Mouse (Mus musculus) gastrocnemius, postnatal 36 days (tissue): ENCODE results near the gene Pdlim7. TPM values are rescaled to one million over a fixed set of nuclear protein-coding genes. Genes with fewer than 3 reads are reported as not detected.

Experiments
- DNase-seq, 2 experiments: peaks; one replicate each; pipeline ENCODE4 v3.0.0; 2022
- intact Hi-C: fragments of 180-260 bp; cut with DNase I; formaldehyde crosslinking; loops from one replicate; pipeline ENCODE4 v1.15.1; 2025
- total RNA-seq, 2 experiments: library from RNA; stranded (reverse); gene quantifications; 2 replicates each; pipeline ENCODE4 v1.2.3; 2021

Pdlim7 gene
- total RNA-seq, 2 experiments from 2014 or later = 605 to 719 TPM

DNA sequence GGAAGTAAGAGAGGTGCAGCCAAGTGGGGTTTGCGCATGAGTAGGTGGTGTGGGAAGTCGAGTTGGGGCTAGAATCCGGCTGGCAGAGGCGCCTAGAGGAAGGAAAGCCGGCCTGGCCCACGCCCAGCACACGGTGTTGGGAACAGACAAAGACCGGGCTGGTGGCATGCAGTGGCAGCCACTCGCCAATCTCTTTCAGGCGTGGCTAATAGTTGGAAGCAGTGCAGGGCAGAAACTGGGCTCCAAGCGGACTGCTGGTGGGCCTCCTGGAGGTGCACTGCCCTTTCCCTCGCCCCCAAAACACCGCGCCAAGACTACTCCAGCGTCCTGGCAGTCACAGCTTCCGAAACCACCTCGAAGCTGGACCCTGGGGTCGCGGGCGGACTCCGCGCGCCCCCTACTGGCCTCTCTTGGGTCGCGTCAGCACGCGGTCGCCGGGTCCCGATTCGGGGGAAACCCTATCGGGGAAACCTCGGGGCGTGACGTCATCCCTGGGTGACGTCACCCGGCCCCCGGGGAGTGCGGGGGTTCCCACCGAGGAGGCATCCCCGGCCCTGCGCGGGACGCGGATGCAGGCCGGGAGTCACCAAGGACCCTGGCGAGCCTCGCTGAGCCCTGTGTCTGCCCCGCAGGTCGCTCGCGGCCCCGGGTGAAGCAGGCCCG is 42.2 kb downstream of the Pdlim7 start:
- intact Hi-C loops = no loop called here
- DNase-seq = peak; percentile 81 to 84

DNA sequence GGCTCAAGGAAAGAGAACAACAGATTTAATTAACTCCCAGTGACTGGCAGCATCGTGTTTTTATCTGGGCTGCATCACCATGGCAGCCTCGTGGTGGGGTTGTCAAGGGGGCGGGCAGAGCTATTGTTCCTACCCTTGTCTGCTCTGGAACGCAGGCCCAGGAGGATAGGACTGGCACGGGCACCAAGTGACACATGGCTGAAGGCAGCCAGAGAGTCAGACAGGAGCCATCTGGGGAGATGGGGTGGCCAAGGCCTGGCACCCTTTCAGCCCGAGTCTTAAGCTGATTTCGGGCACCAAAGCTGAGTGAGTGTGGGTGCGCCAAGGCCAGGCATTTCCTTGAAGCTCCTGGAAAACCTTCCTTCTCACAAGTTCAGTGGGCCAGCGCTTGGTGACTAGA is 43.1 kb downstream of the Pdlim7 start:
- intact Hi-C loops = no loop called here
- DNase-seq = no peak

DNA sequence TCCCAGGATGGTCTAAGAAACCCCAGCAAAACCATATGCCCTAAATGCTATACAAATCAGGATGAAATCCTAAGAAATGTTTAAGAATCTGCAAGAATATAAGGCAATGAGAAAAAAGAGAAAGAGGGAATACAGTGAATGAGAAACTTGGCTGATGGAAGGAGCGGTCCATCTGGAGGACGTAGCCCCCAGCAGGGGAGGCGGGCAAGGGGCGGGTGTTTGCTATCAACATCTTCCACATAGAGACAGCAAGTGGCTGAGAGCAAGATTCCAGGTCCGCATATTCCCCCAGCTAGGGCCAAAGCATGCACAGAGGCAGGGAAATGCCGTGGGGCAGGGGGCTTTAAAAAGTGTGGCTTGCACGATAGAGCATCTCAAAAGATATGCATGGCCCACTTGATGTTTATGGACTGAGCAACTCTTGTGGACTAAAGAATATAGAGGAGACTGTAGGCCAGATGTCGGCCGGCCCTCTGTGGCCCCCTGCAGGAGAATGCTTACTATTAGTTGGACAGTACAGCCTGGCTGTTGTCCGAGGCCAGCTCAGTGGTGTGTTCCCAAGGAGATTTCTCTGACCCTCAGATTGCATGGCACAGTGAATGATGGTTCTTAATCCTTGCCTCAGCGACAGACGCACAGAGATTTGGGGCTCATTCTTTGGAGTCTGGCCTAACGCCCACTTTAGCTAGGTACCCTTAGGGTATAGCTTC is 44.5 kb downstream of the Pdlim7 start:
- intact Hi-C loops = loop anchor here (1.0 kb wide), 1 partner anchor 49 kb away; no protein-coding TSS in a partner anchor
- DNase-seq = no peak

DNA sequence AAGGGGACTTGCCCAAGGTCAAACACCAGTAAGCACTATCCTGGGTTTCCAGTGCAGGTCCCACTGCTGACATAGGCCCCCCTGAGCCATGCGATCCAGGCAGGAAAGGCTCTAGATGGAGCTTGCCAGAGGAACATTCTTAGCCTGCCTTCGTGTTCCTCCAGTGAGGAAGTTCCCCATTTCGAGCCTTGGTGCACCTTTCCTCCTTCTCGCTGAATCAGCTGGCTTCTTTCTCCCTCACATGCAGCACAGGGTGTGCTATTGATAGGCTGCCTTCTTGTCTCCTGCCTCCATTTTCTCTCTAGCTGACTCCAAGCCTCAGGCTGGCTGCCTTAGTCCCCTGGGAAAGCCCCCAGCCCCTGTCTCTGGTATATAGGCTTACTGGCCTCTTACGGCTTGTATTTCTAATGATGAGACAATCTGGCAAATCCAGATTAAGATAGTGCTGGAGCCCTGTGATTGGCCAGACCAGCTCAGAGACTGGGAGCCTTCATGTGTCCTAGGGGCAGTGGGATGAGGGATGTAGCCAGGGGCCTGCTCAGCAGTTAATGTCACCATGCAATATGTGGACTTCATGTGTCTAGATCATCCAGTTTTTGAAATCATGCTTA is 47.5 kb downstream of the Pdlim7 start:
- DNase-seq = no peak
- intact Hi-C loops = no loop called here

DNA sequence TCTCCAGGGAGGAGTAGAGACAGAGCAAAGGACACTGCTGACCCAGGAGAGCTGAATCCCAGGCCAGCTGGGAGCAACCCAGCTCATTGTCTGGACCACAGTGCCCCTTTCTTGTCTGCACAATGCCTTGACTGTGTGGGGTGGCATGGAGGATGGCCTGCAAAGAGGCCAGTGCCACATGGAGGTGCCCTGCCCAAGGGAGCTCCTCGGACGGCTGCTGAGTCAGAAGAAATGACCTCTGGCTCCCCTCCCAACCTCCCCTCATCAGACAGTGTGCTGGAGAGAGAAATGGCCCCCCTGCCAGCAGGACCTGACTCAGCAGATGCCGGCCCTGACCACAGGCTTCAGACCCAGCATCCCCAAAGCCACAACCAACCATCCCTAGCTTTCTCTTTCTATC is 48.3 kb downstream of the Pdlim7 start:
- intact Hi-C loops = no loop called here
- DNase-seq = peak in 1 of 2 experiments; percentile 18

DNA sequence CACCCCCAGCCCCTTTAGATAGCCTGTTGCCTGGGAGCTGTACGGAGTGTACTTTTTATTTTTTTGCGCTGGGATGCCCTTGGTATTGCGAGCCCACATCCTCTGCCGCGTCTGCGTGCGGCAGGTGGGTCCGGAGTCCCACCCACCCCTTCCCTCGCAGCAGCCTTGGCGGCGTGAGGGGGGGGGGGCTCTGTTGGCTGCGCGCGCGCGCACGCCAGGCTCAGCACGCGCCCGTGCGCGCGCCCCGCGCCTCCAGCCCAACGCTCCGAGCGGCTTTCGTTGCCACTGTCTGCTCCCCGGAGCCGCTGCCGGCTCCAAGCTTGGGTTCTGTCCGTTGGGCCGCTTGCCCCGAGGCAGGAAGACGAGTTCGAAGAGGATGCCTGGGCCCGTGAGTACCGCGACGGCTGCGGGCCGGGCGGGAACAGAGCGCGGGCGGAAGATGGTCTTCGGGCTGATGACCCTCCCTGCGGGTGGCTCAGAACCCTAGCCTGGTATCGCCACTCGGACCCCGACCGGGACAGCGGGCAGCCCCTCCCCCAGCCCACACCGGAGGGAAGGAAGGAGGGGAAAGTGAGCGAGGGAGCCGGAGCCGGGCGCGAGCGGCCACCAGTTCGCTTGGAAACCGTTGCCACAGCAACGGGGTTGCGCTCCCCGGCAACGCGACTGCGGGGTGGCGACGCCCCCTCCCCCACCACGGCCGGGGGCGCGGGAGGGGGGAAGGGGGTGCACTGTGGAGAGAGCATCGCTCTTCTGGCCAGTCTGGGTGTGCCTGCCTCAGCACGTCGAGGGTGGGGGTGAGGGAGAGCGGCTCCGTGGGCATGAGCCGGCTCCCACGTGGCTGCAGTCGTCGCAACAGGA is 49.2 kb downstream of the Pdlim7 start, which contains the start of gene Prr7:
Prr7 (plus strand) TSS at position 241 of the 858 bp plus-strand sequence.
- intact Hi-C loops = no loop called here
- peak in 1 of 2 experiments; percentile 39 for DNase-seq

DNA sequence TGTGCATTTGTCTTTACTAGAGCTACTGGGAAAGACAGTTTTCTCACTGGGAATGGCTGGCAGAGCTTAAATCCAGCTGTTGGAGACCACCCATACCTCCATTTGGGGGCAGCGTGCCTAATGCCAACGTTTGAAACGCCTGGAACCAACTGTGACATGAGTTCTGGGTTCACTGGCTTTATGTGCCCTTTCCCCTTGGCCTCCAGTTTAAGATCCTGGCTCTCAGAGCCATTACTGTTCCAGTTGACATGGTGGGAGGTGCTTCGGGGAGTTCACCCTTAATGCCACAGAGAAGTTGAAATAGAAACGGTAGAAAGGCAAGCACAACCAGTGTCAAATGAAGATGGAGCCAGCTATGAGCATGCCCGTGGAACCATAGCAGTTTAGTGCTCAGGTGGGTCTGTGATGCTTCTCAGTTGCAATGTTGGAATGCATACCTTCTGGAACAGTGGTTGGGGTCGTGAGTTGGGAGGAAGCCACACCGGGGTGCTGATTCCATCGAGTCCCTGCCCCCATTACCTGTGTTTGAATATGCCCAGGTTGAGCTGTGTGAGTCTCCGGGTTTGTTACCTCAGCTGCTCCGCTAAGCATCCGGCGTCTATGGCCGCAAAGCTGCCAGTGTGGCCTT is 50.0 kb downstream of the Pdlim7 start:
- intact Hi-C loops = no loop called here
- peak in 1 of 2 experiments; percentile 15 for DNase-seq

DNA sequence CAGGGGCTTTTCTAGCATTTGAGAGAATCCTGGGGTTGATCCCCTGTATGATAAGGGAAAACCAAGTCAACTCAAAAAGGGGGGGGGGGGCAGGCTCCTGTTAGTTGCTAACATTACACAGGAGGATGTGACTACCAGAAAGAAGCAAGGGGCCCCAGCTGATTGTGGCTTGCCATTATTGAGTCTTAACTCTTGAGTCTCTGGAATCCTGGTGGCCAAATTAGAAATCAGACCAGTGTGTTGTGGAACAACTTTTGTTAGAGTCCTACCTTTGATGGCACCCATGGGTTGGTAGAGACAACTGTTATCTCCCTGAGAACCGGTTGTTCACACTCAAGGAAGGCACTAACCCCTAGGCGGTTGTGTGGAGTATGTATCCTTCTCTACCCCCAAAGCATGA is 50.5 kb downstream of the Pdlim7 start:
- intact Hi-C loops = no loop called here

DNA sequence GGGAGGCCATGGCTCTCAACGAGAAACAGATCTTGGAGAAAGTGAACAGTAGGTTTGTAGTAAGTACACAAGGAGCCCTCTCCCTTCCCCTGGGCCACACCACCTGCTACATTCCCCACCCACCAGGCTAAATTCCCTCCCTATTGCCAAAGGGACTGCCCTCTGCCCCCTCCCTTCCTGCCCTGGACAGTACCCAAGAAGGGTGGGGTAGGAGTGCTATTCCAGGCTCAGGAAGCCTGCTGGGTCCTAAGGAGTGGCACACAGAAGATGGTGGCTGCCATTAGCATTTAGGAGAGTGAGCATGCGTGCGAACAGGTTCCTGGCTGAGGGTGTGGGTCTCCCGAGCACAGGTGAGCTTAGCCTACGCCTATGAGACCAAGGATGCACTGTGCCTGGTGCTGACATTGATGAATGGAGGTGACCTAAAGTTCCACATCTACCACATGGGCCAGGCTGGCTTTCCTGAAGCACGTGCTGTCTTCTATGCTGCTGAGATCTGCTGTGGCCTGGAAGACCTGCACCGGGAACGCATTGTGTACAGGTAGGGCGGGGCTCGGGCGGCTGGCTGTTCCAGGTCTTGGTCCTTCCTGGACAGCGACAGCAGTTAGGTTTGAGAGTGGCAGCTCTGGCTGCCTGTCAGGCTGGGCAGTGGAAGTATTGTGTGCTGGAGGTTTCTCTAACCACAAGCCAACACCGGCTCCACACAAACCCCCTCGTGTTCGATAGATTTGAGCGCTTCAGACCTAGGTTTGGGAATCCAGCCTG is 61.5 kb downstream of the Pdlim7 start:
- DNase-seq = peak in 1 of 2 experiments; percentile 46
- intact Hi-C loops = no loop called here

More for the DNA sequence above, 50.5 kb downstream of the Pdlim7 start:
- no peak for DNase-seq

DNA sequence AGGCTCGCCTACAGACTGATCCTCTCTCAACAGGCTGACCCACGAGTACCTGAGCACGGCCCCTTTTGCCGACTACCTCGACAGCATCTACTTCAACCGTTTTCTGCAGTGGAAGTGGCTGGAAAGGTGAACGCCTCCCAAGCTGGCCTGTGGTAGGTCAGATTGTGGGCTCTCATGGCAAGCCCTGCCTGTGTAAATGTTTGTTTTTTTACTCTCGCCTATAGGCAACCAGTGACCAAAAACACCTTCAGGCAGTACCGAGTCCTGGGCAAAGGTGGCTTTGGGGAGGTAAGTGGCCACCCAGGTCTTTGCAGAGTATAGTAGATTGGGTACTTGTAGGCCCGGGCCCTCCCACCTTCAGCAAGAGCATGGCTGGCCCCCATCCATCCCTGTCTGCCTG is 62.2 kb downstream of the Pdlim7 start:
- no peak for DNase-seq
- intact Hi-C loops = no loop called here

DNA sequence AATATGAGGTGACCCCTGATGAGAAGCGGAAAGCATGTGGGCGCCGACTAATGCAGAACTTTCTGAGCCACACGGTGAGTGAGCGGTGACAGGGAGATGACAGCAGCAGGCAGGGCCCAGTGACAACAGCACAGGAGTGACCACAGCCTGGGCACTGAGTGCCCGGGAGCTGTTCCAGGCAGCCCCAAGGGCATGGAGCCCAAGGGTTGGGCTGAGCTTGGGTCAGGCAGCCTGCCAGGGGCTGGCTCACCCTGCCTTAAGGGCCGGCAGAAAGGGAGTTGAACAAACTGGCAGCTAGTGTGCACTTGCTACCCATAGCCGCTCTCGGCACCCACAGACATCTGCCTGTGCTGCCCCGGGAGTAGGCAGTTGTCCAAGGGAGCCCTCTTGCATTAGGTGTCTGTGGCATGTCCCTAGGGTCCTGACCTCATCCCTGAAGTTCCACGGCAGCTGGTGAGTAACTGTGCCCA is 62.9 kb downstream of the Pdlim7 start:
- DNase-seq = peak; percentile 80 to 83
- intact Hi-C loops = no loop called here

DNA sequence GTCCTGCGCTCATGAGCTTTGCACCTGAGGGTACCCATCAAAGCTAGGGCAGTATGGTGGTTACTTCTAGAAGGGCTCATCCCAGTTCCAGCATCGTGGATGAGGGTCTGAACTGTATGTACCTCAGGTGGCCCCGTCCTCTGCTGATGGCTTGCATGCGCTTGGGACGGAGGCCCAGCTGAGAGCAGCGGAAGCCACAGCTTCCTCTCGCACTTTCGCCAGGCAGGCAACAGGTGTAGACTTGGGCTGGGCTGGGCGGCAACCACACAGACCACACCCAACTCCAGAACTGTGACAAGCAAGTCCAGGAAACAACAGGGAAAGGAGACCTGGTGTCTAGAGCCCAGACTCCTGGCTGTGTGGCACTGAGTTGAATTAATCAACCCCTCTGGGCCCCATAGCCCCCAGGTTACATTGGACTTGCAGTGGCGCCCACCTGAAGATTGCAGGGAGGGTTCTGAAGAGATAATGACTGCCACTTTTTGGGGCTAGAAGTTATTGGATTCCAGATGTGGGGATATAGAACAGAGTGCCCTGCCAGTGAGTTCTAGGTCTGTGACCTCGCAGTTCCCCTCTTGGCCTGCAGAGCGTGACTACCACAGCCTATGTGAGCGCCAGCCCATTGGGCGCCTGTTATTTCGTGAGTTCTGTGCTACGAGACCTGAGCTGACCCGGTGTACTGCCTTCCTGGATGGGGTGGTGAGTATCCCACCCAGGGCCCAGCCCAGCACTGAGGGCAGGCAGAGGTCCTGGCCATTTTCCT is 63.6 kb downstream of the Pdlim7 start:
- peak in 1 of 2 experiments; percentile 4 for DNase-seq
- intact Hi-C loops = no loop called here

DNA sequence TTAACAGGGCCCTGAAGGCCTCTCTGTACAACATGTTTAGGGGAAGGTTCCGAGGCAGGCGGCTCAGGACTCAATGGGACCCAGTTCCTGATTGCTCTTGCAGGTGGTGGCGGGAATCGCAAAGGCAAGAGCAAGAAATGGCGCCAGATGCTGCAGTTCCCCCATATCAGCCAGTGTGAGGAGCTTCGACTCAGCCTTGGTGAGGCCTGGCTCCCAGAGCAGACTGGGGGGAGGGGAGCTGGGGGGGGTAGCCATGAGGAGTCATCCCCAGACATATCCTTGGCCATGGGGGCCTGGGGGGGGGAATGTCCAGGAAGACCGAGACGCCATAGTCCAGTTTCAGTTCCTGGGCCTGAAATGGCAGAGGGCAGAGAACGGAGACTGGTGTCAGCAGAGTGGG is 64.3 kb downstream of the Pdlim7 start:
- peak in 1 of 2 experiments; percentile 4 for DNase-seq
- intact Hi-C loops = no loop called here

DNA sequence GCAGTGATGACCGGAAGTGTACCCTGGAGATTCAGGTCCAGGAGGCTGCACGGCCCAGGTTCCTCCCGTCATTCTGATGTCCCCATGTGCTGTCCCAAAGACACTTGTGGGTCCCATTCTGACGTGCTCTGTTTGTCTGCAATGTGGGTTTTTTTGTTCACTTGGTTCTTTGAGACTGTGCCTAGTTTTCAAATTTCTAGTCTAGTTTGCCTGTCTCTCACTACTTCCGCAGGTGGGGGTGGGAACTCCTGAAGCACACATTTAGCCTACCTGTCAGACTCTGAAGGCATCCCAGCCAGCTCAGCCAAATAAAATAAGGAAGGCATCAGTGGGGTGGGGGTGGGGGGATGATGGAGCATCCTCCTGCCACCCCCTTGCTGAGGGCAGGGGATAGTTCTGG is 65.3 kb downstream of the Pdlim7 start:
- intact Hi-C loops = no loop called here
- DNase-seq = peak in 1 of 2 experiments; percentile 1

DNA sequence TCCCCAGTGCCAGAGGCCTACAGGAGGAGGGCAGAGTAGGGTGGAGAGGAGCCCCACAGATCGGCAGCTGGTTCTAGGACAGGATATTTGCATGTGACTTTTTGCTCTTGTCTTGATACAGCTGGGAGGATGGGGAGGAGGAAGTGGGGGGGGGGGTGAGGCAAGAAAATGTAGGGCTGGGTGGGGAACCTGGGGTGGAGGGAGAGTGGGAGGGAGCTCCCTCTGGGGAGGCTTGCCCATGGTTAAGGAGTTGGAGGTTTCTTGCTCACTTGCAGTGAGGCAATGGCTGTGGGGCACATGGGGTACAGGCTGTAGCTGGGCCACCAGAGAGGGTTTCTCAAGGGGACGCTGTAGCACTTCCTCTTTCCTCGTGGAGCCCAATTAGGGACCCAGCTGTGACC is 65.9 kb downstream of the Pdlim7 start:
- intact Hi-C loops = no loop called here
- no peak for DNase-seq

DNA sequence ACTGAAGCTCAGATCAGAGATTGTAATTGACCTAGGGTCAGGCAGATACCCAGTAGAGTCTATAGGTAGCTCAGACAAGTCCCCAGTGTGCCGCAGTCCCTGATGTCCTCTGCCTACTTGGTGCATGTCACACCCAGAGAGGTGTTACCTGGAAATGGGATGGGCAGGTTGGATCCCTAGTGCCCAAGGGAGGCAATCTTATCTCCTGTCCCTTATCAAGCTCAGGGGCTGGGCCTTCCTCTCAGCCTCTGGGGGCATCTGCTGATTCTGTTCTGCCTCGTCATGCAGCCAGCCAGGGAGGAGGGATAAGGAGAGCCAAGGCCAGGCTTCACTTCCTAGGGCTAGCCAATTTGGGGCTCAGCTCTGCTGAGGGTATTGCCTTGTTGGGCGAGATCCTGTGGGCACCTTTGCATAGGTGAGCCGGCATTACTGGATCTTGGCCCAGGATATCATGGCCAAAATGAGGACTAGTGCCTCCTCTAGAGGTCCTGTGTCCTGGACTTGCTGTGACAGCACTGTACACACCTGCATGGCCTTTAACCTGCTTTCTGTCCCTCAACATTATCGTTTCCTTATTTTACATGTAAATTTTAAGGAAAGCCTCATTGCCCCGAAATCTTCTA is 66.9 kb downstream of the Pdlim7 start:
- intact Hi-C loops = no loop called here

More for the DNA sequence above, 66.9 kb downstream of the Pdlim7 start:
- peak in 1 of 2 experiments; percentile 4 for DNase-seq
